Mouse (Mus musculus): ENCODE results near the gene Eef1akmt3.
"Not testable (repeated sequence)": the region's sequence is repeated elsewhere in the genome, so short reads cannot be mapped to it uniquely, and the experiment has no call there.

Eef1akmt3 gene

DNA sequence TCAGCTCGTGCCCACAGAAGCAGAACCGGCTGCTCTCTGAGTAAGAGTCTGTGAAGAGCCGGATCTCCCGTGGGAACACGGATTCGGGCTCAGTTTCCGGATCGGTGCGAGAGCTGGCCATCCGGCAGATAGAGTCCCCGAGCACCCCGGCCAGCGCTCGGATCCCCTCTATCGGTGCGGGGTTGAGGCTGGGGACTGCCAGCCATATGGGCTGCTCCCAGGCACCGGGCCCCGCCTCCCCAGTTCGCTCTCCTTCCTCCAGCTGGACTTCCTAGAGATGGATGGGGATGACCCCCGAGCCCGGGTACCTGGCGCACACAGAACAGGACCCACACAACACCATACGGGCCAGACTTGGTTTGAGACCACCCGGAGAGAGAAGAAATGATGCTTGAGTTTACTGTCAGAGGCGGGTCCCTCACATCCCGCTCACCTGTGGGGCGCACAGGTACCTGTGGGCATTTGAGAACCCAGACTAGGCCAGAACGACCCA lies at the start of gene Eef1akmt3, which contains the start of gene Mettl1:
Eef1akmt3 (minus strand) TSS at position 240 of the 493 bp plus-strand sequence.
Mettl1 (plus strand) TSS at position 141 of the 493 bp plus-strand sequence.
- in situ Hi-C loops (cut with MseI, MboI): no loop called here

DNA sequence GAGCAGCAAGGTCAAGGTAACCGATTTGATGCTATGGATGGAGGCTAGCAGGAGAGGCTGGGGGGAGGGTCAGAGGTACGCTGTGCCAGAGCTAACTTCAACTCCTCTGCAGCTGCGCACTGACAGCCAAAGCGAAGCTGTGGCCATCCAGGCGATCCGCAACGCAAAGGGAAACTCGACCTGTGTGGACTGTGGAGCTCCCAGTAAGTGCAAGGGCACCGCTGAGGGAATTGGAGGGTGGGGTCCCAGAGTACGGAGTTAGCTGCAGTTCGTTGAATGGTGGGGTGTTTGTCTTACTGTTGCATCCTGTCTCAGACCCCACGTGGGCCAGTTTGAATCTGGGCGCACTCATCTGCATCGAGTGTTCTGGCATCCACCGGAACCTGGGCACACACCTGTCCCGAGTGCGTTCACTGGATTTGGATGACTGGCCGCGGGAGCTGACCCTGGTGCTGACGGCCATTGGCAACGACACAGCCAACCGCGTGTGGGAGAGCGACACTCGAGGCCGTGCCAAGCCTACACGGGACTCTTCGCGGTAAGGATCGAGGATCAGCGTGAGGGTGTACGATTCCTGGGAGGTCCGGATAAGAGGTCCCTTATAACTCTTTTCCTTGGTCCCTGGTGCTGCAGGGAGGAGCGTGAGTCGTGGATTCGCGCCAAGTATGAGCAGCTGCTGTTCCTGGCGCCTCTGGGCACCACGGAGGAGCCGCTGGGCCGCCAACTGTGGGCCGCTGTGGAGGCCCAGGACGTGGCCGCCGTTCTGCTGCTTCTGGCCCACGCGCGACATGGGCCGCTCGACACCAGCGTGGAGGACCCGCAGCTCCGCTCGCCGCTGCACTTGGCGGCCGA lies 49.5 kb upstream of the Eef1akmt3 start:
- in situ Hi-C loops (cut with MseI, MboI): no loop called here

DNA sequence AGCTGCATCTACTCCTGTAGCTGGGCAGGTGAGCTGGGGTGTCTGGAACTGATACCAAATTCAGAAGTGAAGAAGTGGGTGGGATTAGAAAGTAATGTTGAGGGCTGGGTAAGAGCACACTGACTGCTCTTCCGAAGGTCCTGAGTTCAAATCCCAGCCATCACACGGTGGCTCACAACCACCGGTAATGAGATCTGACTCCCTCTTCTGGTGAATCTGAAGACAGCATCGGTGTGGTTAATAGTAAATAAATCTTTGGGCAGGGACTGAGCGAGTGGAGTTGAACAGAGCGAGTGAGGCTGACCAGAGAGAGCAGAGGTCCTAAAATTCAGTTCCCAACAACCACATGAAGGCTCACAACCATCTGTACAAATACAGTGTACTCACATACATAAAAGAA lies 44.3 kb upstream of the Eef1akmt3 start:
- in situ Hi-C loops (cut with MseI, MboI): no loop called here

DNA sequence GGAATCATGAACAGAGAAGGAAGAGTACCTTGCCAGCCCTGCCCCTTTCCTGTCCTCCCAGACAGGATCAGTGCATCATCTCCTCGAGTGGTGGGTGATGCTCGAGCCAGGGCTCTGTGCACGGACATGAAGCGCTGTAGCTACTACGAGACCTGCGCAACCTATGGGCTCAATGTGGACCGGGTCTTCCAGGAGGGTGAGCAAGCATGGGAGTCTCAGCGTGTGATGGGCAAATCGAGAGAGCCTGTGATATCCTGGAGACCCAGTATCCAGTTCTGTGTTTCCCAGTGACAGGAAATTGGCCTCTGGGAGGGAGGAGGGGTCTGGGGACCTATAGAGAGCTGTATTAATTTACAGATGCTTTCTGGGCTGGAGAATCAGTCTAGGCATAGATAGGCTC lies 43.7 kb upstream of the Eef1akmt3 start:
- in situ Hi-C loops (cut with MseI, MboI): no loop called here

DNA sequence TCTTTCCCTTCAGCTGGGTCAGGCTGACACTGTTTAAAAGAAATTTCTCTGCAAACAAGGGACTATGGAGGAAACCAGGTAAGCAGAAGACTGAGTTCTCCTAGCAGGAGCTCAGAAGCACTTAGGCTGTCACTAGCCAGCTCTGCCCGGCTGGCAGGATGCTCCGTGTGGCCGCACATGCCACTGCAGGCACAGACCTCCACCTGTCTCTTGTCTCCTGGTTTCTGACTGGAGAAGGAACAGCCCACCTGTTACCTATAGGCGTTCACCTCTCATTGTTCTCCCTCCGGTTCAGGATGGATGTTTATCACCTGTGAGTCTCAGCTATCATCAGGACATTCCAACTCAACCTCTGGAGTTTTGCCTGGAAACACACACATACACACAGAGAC lies 42.6 kb upstream of the Eef1akmt3 start:
- in situ Hi-C loops (cut with MseI, MboI): no loop called here

DNA sequence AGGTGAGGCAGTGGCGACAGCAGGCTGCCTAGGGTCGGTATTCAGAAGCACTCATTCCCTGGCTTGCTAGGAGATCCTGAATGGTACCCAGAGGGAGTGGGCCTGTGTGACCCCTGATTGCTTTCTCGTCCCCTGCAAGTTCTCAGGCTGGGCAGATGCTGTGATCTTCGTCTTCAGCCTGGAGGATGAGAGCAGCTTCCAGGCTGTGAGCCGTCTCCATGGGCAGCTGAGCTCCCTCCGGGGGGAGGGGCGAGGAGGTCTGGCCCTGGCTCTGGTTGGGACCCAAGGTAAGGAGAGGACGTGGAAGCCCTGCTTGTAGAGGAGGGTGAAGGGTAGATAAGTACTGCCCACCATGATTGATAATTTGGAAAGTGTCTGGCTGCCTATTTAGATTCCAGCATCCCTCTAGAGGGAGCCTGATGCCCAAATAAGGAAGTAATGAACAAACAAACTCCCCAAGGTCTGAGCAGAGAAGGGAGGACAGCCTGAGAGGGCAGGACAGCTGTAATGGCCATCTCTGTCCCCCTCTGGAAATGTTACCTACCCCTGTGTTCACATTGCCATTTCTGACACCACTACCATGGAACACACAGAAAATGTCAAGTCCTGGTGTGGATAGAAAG lies 42.1 kb upstream of the Eef1akmt3 start:
- in situ Hi-C loops (cut with MseI, MboI): no loop called here

DNA sequence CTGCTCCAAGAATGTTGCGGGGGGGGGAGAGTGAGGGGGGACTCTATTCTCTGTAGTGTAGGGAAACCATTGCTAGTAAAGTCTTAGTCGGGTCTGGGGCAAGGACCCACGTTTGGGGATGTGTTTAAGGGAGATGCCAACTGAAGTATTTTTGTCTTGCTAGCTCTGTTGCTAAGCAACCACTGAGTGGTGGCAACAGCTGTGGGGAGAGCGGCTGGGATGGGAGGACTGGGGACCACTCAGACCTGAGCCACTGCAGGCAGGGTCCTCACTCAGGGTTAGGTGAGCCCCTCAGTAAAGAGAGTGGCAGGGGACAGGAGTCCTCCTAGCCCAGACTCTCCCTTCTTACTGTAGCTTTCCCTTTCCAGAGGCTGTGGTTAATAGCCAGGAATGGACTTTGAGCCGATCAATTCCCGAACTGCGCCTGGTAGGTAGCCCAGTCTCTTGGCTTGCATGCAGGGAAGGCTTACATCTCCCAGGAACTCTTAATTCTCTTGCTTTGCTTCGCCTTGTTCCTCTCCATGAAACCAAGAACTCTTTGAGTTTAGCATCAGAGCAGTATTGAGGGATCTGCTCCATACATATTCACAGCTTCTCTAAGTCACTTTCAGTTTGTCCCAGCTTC lies 40.8 kb upstream of the Eef1akmt3 start:
- in situ Hi-C loops (cut with MseI, MboI): no loop called here

DNA sequence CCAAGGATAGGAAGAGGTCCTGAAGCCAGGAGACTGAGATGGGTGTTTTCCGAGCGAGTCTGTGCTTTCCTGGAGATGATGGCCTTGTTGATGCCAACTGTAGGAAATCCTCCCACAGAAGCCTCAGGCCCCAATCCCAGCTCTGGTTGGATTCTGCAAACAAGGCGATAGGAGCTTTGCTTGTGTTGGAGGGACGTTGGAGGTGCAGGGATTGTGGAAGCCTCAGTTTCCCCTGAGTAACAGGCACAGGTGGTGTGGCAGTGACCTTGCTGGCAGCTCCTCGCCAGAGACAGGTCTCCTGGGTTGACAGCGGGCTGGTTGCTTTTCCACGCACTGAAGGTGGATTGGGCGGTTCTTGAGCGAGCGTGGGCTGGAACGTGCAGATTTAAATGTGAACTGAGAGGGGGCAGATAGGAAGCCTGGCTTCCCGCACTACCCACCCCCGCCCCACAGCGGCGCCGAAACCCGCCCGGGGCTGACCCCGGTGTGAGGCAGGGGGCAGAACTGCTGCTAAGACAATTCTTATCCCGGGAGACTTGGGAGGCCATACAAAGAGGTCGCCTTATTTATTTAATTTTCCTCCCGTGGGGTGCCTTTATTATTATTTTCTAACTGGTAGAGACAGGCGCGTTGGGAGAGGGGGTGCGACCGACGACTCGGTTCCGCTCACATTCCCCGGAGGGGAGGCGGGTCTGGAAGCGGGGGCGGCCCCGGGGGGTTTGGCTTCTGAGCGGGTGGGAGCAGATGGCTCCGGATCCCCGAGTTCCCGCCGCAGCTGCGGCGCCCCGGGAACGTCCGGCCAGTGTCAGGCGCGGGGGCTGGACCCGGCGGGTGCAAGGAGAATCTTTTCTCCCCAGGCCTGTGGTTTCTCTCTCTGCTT lies 39.8 kb upstream of the Eef1akmt3 start:
- in situ Hi-C loops (cut with MseI, MboI): no loop called here

DNA sequence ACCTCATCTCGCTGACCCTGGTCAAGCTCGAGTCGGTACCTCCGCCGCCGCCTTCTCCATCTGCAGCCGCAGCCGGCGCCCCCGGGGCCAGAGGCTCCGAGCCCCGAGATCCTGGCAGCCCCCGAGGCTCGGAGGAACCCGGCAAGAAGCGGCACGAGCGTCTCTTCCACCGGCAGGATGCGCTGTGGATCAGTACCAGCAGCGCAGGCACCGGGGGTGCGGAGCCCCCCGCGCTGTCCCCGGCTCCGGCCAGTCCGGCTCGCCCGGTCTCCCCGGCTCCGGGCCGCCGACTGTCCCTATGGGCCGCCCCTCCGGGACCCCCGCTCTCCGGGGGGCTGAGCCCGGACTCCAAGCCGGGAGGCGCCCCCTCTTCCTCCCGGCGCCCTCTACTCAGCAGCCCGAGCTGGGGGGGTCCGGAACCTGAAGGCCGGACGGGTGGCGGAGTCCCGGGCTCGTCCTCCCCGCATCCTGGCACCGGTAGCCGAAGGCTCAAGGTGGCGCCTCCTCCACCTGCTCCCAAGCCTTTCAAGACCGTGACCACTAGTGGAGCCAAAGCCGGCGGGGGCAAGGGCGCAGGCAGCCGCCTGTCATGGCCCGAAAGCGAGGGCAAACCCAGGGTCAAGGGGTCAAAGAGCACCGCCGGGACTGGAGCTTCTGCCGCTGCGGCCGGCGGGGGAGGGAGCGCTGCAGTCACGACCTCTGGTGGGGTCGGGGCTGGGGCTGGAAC lies 38.5 kb upstream of the Eef1akmt3 start:
- in situ Hi-C loops (cut with MseI, MboI): no loop called here

DNA sequence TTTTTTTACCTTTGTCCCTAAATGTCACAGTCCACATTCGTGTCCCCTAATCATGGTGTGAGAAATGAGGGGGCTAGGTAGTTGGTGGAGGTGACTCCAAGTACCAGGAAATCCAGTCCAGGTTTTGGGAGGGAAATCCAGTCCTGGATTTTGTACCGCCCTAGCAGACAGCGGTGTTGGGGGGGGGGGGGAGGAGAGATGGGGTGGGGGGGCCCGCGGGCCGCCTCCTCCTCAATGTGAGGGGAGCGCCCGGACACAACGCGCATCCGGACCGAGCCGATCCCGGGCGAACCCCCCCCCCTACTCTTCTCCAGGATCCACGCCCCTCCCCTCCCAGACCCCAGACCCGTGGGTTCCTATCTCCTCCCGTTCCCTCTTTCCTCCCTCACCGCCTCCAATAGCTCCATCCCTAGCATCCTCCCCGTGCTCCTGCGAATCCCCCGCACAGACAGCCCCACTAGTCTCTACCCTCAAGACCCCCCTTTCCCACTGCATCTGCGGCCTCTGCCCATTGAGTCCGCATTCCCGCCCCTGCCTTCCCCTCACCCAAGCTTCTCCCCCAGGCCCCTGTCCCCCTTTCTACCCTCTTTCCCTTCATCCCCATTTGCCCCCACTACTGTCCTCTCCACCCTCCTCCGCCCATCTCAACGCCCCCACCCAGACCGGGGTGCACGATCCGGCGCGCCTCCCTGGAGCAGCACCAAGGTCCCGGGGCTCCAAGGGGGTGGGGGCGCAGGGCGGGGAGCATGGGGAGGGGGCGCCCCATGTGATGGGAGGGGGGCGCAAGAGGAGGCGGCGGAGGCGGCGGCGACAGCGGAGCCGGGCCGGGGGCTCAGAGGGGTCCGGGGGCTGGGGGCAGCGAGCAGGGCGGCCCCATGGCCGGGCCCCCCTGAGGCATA lies 37.6 kb upstream of the Eef1akmt3 start:
- in situ Hi-C loops (cut with MseI, MboI): no loop called here

DNA sequence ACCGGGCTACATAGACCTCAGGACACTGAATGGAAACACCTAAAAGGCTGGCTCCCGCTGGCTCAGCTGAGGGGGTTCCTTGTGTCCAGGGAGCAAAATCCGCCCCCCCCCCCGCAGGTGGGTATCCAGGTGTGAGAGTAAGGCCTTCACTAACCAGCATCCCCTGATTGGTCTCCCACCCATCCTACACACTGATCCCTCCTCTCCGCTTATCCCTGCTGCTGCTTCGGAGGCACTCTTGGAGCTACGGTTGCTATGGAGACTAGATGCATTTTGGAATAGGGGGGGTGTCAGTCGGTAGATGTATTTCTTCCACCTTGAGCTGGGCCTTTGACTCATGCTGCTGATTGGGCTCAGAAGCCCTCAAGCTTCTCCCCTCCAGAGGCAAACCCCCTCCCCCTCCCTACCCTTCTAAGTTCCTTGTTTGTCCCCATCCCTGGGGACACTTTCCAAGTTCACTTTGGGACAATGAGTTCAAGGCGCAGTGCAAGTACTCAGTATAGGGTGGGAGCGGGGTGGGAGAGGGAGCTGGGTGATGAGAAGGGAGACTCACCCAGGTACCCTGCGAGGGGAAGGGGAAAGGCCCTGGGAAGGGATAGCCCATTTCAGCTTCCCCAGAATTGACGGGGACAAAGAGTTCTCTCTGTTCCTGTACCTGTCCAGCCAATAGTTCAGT lies 36.8 kb upstream of the Eef1akmt3 start:
- in situ Hi-C loops (cut with MseI, MboI): no loop called here

DNA sequence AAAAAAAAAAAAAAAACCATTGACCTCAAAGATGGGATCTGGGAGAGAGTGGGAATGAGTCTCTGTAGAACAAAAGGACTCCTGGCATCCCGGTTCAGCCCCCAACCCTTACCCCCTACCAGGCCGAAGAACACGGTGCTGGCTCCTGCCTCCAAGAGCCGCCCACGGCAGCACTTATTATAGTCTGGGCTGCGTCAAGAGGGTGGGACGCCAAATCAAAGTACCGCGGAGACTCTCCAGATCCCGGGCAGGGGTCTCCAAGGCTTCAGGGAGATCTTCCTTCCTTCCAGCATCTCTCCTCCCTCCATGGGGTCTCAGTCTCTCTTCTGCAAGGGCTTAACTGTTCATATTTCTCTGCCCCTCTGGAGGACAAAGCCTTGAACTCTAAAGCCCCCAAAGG lies 36.2 kb upstream of the Eef1akmt3 start:
- in situ Hi-C loops (cut with MseI, MboI): no loop called here

DNA sequence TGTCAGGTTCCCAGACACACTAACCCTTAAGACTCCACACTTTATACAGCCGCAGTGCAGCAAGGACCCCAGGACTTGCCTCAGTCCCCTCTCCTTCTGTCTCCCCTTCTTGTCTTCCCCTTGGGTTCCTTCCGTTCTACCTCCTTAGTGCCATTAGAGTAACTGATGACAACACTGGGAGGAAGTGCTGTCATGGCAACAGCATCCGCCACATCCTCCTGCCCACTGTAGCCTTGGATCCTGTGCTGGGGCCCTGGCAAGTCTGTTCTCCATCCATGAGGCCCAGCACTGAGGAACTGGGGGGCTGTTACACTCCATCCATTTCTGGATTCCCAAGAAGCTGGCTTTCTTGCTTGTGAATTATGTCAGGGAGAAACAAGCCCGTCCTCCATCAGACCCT lies 34.8 kb upstream of the Eef1akmt3 start:
- in situ Hi-C loops (cut with MseI, MboI): no loop called here

DNA sequence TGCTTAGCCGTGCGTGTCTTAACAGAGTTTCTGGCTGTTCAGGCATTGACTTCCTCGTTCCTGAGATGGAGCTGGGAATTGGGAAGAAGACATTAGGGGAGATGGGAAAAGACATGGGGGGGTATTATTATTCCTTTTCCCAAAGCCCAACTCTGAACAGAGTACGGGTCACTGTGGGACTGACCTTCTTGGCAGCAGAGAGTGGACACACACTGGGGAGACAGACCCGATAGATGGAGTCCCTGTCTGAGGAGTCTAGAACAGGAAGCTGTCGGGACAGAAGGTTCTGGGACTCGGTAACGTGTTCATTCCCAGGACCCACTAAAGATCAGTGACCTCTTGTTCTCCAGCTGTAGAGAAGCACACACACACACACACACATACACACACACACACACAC lies 34.3 kb upstream of the Eef1akmt3 start:
- in situ Hi-C loops (cut with MseI, MboI): no loop called here

DNA sequence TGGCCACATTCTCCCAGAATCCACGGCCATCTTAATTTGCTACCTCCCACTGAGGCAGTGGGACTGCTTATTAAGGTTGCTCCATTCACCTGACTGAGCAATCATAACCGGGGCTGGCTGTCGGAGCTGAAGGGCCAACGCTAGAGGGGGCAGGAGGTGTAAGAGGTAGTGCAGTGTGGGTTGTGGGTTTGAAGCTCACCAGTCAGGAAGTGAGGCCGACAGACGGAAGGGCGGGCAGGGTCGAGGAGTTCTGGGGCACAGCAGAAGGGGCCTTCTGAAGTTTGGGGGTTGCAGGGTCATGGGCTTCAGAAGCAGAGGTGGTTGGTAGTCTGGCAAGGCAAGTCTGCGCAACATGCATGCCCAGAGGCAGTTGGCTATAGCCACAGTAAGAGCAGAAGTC lies 33.8 kb upstream of the Eef1akmt3 start, which contains the start of gene Agap2:
Agap2 (plus strand) TSS at position 205 of the 400 bp plus-strand sequence.
- in situ Hi-C loops (cut with MseI, MboI): no loop called here

DNA sequence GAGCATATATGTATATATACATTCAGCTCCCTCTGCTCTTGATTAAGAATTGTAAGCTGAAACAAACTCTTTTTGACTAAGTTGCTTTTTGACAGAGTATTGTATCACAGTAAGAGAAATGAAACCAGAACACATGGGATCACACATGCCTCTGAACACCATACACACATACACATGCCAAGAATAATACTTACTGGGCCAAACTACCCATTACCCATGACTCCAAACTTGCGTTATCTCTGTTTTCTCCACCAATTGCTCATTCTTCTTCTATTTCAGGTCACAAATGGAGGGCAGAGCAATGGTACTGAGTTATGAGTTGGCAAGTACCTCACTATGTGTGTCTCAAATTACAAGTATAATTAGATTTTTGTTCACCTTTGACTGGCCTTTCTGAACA lies 32.7 kb upstream of the Eef1akmt3 start:
- in situ Hi-C loops (cut with MseI, MboI): no loop called here

DNA sequence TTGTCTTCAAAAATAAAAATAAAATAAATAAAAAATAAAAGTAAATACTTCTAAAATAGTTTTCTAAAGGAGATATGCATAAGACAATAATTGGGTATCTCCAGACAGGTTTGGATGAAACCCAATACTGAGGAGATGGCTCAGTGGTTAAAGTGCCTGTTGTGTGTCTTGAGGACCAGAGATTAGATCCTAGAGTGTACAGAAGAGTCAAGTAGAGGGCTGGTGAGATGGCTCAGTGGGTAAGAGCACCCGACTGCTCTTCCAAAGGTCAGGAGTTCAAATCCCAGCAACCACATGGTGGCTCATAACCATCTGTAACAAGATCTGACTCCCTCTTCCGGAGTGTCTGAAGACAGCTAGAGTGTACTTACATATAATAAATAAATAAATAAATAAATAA lies 31.7 kb upstream of the Eef1akmt3 start:
- in situ Hi-C loops (cut with MseI, MboI): not testable (repeated sequence)

DNA sequence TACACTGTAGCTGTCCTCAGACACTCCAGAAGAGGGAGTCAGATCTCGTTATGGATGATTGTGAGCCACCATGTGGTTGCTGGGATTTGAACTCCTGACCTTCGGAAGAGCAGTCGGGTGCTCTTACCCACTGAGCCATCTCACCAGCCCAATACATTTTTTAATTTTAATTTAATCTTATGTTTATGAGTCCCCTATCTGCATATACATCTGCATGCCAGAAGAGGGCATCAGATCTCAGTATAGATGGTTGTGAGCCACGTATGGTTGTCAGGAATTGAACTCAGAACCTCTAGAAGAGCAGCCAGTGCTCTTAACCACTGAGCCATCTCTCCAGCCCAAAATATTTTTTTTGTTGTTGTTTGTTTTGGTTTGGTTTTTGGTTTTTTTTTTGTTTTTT lies 31.0 kb upstream of the Eef1akmt3 start:
- in situ Hi-C loops (cut with MseI, MboI): not testable (repeated sequence)

DNA sequence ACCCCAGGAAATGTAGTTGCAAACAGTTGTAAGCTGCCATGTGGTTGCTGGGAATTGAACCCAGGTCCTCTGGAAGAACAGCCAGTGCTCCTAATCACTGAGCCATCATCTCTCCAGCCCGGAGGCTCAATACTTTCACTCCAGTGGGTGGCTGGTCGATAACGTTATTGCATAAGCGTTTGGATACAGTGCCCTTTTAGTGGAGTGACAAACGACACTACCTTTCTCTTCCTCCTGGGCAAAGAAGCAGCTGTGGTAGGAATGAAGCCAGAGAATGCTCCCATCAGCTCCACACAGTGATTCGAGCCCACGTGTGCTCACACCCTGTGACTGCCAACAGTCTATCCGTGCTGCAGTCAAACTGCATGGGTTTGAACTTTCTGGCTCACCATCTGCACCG lies 29.9 kb upstream of the Eef1akmt3 start:
- in situ Hi-C loops (cut with MseI, MboI): no loop called here

Measured in mouse trophoblast stem cell (cell line).